In genomic region chr5:129063037-129063791, GRCm38 (mm10) we compare ENCODE assay signal across 7 mouse cellular contexts. TPM values are rescaled to one million over a fixed set of nuclear protein-coding genes. Genes with fewer than 3 reads are reported as not detected.
A peak's percentile ranks its signal among the peaks of the same experiment; 100 is the strongest.
DNase-seq lines count a peak whose midpoint lies in the region; ATAC-seq and TF ChIP-seq lines count a peak whose summit lies in the region.

No protein-coding gene starts in this region.

- no peaks in the 10 kb centered on the region for H3K36me3 ChIP-seq in intestine, embryonic 15.5 days
- H3K36me3 ChIP-seq in limb, embryonic 11.5 days (ENCODE audit: control insufficient read depth, insufficient read depth, low read length), result no peaks in the 10 kb centered on the region
- H3K36me3 ChIP-seq in midbrain, embryonic 16.5 days (ENCODE audit: control insufficient read depth, insufficient read depth, low read length), result no peaks in the 10 kb centered on the region
- no peaks in the 10 kb centered on the region for H3K36me3 ChIP-seq in spleen, adult 2 months (ENCODE audit: control insufficient read depth, insufficient read depth, low read length)

- no peak overlapping the region for H3K27ac ChIP-seq in intestine, embryonic 15.5 days
- H3K27ac ChIP-seq in limb, embryonic 11.5 days (replicated peaks; ENCODE audit: low read depth, low read length), result no peak overlapping the region
- no peak overlapping the region for H3K27ac ChIP-seq in midbrain, embryonic 16.5 days (ENCODE audit: low read length)
- no peak overlapping the region for H3K27ac ChIP-seq in spleen, adult 2 months (ENCODE audit: insufficient read depth, low read length)

- intact Hi-C loops in gastrocnemius, postnatal 36 days (cut with DNase I), result loop anchor here (5.0 kb wide), 1 partner anchor 529 kb away; no protein-coding TSS in a partner anchor

- peak; percentile 77 to 78 for DNase-seq in adrenal gland, adult 18-20 months (ENCODE audit: low spot score in 2 of 2)
- peak; percentile 89 for DNase-seq in embryo, embryonic 10.5 days (ENCODE audit: low spot score)
- peak; percentile 74 to 79 for DNase-seq in gastrocnemius, postnatal 36 days
- DNase-seq in limb, embryonic 11.5 days (ENCODE audit: low spot score), result peak; percentile 86
- DNase-seq in spleen, adult 2 months (ENCODE audit: low read depth in 1 of 2, low spot score in 2 of 2), result peak; percentile 37 to 77

- 7% methylated on average over 21 of the region's 21 CpGs for WGBS in intestine, embryonic 15.5 days
- WGBS in limb, embryonic 11.5 days, result 11% methylated on average over 21 of the region's 21 CpGs
- 14% methylated on average over 21 of the region's 21 CpGs for WGBS in midbrain, embryonic 16.5 days
- 5% methylated on average over 21 of the region's 21 CpGs for WGBS in spleen, adult 2 months

- H3K27me3 ChIP-seq in intestine, embryonic 15.5 days (replicated peaks), result no peaks in the 10 kb centered on the region
- no peaks in the 10 kb centered on the region for H3K27me3 ChIP-seq in limb, embryonic 11.5 days (ENCODE audit: control insufficient read depth, insufficient read depth, low read length)
- no peaks in the 10 kb centered on the region for H3K27me3 ChIP-seq in midbrain, embryonic 16.5 days (ENCODE audit: control insufficient read depth, insufficient read depth, low read depth, low read length)
- H3K27me3 ChIP-seq in spleen, adult 2 months (ENCODE audit: control insufficient read depth, insufficient read depth, low read length), result no peaks in the 10 kb centered on the region

- H3K9me3 ChIP-seq in intestine, embryonic 15.5 days, result no peaks in the 10 kb centered on the region
- H3K9me3 ChIP-seq in limb, embryonic 11.5 days (ENCODE audit: control insufficient read depth, low read length), result no peaks in the 10 kb centered on the region
- no peaks in the 10 kb centered on the region for H3K9me3 ChIP-seq in midbrain, embryonic 16.5 days (replicated peaks; ENCODE audit: control insufficient read depth, low read length, poor library complexity, severe bottlenecking)

- TF ChIP-seq CTCF in spleen, adult 2 months (IDR thresholded peaks at IDR 0.05; ENCODE audit: extremely low read depth, insufficient read depth, insufficient read length, insufficient replicate concordance), result peak; percentile 73; the same call in 1 of the 2 replicates

- H3K4me2 ChIP-seq in intestine, embryonic 15.5 days (replicated peaks), result peak overlapping the region; percentile 45
- H3K4me2 ChIP-seq in limb, embryonic 11.5 days (ENCODE audit: low read depth, severe bottlenecking), result peak overlapping the region; percentile 37; the same call in 1 of the 2 replicates
- H3K4me2 ChIP-seq in midbrain, embryonic 16.5 days (ENCODE audit: low read length), result peak overlapping the region; percentile 64

- peak; percentile 36; the same call in 1 of the 2 replicates for ATAC-seq in intestine, embryonic 15.5 days
- peak; percentile 65; the same call in 1 of the 2 replicates for ATAC-seq in limb, embryonic 11.5 days (ENCODE audit: insufficient number of reproducible peaks, low FRiP score, low TSS enrichment, low read depth)
- peak; percentile 64 for ATAC-seq in midbrain, embryonic 16.5 days

- 0 out of 2 replicates have a peak overlapping the region, but pooled peaks have one; percentile 15 for H3K4me3 ChIP-seq in intestine, embryonic 15.5 days (replicated peaks)
- no peak overlapping the region; the same call in 1 of the 2 replicates for H3K4me3 ChIP-seq in limb, embryonic 11.5 days (ENCODE audit: low read depth, low read length)
- peak overlapping the region; percentile 27 for H3K4me3 ChIP-seq in midbrain, embryonic 16.5 days (ENCODE audit: low read depth, low read length)
- no peak overlapping the region for H3K4me3 ChIP-seq in spleen, adult 2 months (ENCODE audit: extremely low read depth, insufficient read depth, insufficient read length)

- no peak overlapping the region for H3K9ac ChIP-seq in intestine, embryonic 15.5 days
- H3K9ac ChIP-seq in limb, embryonic 11.5 days (ENCODE audit: low read length), result no peak overlapping the region
- peak overlapping the region; percentile 28 for H3K9ac ChIP-seq in midbrain, embryonic 16.5 days (ENCODE audit: low read depth, low read length)

- no peak for TF ChIP-seq POLR2A in spleen, adult 2 months (IDR thresholded peaks at IDR 0.05; ENCODE audit: low read depth, low read length)

- H3K4me1 ChIP-seq in intestine, embryonic 15.5 days (replicated peaks), result peaks cover 8% of the 10 kb centered on the region; the same call in 1 of the 2 replicates
- H3K4me1 ChIP-seq in limb, embryonic 11.5 days (ENCODE audit: control insufficient read depth, insufficient read depth, low read length), result peaks cover 4% of the 10 kb centered on the region
- peaks cover 5% of the 10 kb centered on the region; the same call in 1 of the 2 replicates for H3K4me1 ChIP-seq in midbrain, embryonic 16.5 days (ENCODE audit: control insufficient read depth, insufficient read depth, low read length)
- H3K4me1 ChIP-seq in spleen, adult 2 months (ENCODE audit: control insufficient read depth, insufficient read depth, insufficient read length), result no peaks in the 10 kb centered on the region

RNA-seq across cellular contexts. Expression of gene Adgrd1, which starts 33.3 kb away (rescaled TPM):
- total RNA-seq in adrenal gland, adult 18-20 months (2021), result 1 to 10 TPM; 3.2 to 7.8 TPM
- 1 to 10 TPM; 4.6 to 5.1 TPM for total RNA-seq in gastrocnemius, postnatal 36 days (2021)
- polyA plus RNA-seq in intestine, embryonic 15.5 days (2015; fragmentation: Nextera tagmentation; extraction: Ambion mirVana), result 1.2 and 1.3 TPM in 2 replicates
- not detected in 2 replicates for polyA plus RNA-seq in limb, embryonic 11.5 days (2014; fragmentation: Nextera tagmentation; extraction: Ambion mirVana)
- 0.11 and 0.21 TPM in 2 replicates for polyA plus RNA-seq in midbrain, embryonic 16.5 days (2015; fragmentation: Nextera tagmentation; extraction: Ambion mirVana)
- 1.2 and 1.3 TPM in 2 replicates for polyA plus RNA-seq in spleen, adult 2 months (2012; rRNA removed)

RNA-seq across cellular contexts. Expression of gene Ran, which starts 43.3 kb away (rescaled TPM):
- total RNA-seq in adrenal gland, adult 18-20 months (2021), result 100 to 1,000 TPM; 185 to 226 TPM
- 10 to 100 TPM; 60.3 to 64.1 TPM for total RNA-seq in gastrocnemius, postnatal 36 days (2021)
- 527 and 602 TPM in 2 replicates for polyA plus RNA-seq in intestine, embryonic 15.5 days (2015; fragmentation: Nextera tagmentation; extraction: Ambion mirVana)
- 910 TPM in 2 replicates for polyA plus RNA-seq in limb, embryonic 11.5 days (2014; fragmentation: Nextera tagmentation; extraction: Ambion mirVana)
- polyA plus RNA-seq in midbrain, embryonic 16.5 days (2015; fragmentation: Nextera tagmentation; extraction: Ambion mirVana), result 329 and 357 TPM in 2 replicates
- 49.7 and 64.5 TPM in 2 replicates for polyA plus RNA-seq in spleen, adult 2 months (2012; rRNA removed)

RNA-seq across cellular contexts. Expression of gene Stx2, which starts 54.8 kb away (rescaled TPM):
- total RNA-seq in adrenal gland, adult 18-20 months (2021), result 10 to 100 TPM; 18.2 to 24.4 TPM
- 1 to 10 TPM; 7.6 to 8.4 TPM for total RNA-seq in gastrocnemius, postnatal 36 days (2021)
- polyA plus RNA-seq in intestine, embryonic 15.5 days (2015; fragmentation: Nextera tagmentation; extraction: Ambion mirVana), result 21.1 and 24.1 TPM in 2 replicates
- 27.3 and 31.1 TPM in 2 replicates for polyA plus RNA-seq in limb, embryonic 11.5 days (2014; fragmentation: Nextera tagmentation; extraction: Ambion mirVana)
- polyA plus RNA-seq in midbrain, embryonic 16.5 days (2015; fragmentation: Nextera tagmentation; extraction: Ambion mirVana), result 14.8 TPM in 2 replicates
- polyA plus RNA-seq in spleen, adult 2 months (2012; rRNA removed), result 27.3 and 27.7 TPM in 2 replicates

Comparison
In these comparisons a context has a peak if more than half of its experiments do, and no peak if none do; other contexts are left out.
1. H3K4me3 ChIP-seq: peak in intestine, embryonic 15.5 days (single experiment) and midbrain, embryonic 16.5 days (single experiment); none in limb, embryonic 11.5 days (single experiment) and spleen, adult 2 months (single experiment).
2. Peak in every context shown above with its lines, with median percentiles within 50 percentile points of each other: DNase-seq, ATAC-seq and H3K4me2 ChIP-seq.